Mouse (Mus musculus) hindbrain, postnatal 0 days (tissue): ENCODE measurements around the gene Dppa5a. TPM values are rescaled to one million over a fixed set of nuclear protein-coding genes. Genes with fewer than 3 reads are reported as not detected.
"Not testable (repeated sequence)": the region's sequence is repeated elsewhere in the genome, so short reads cannot be mapped to it uniquely, and the experiment has no call there.

ENCODE experiments used
- ATAC-seq: fragments of 200-750 bp; cut with Nextera tagmentation; 2 replicates; pipeline ENCODE4 v1.8.0; 2017; ENCODE audit warnings: mild to moderate bottlenecking, moderate TSS enrichment, moderate library complexity
- DNase-seq: peaks from one replicate; pipeline ENCODE4 v3.0.0-alpha.2; 2015; ENCODE audit warnings: low spot score
- H3K27ac ChIP-seq: fragments of 300-500 bp; sonication (generic); 2 replicates; pipeline ENCODE4 v1.5.1; 2014; ENCODE audit warnings: mild to moderate bottlenecking
- H3K27me3 ChIP-seq: fragments of 300-500 bp; sonication (generic); 2 replicates; pipeline ENCODE4 v1.6.1; 2014; ENCODE audit warnings: low read length, mixed read lengths; ENCODE audit not compliant: insufficient read depth
- H3K36me3 ChIP-seq: fragments of 300-500 bp; sonication (generic); 2 replicates; pipeline ENCODE4 v1.6.1; 2014; ENCODE audit warnings: low read length, mixed read lengths; ENCODE audit not compliant: insufficient read depth
- H3K4me1 ChIP-seq: fragments of 300-500 bp; sonication (generic); 2 replicates; pipeline ENCODE4 v1.6.1; 2014; ENCODE audit warnings: antibody characterized with exemption, low read length, mixed read lengths; ENCODE audit not compliant: insufficient read depth
- H3K4me2 ChIP-seq: fragments of 300-500 bp; sonication (generic); 2 replicates; pipeline ENCODE4 v1.6.1; 2014; ENCODE audit warnings: low read depth, mild to moderate bottlenecking, low read length, moderate library complexity, mixed read lengths
- H3K4me3 ChIP-seq: fragments of 300-500 bp; sonication (generic); 2 replicates; pipeline ENCODE4 v1.5.1; 2014; ENCODE audit warnings: low read length
- H3K9ac ChIP-seq: fragments of 300-500 bp; sonication (generic); replicated peaks from 2 replicates; pipeline ENCODE4 v1.6.1; 2014; ENCODE audit warnings: mild to moderate bottlenecking, low read length, moderate library complexity, mixed read lengths
- H3K9me3 ChIP-seq: fragments of 300-500 bp; sonication (generic); 2 replicates; pipeline ENCODE4 v1.6.1; 2016; ENCODE audit warnings: low read length, mixed read lengths
- CTCF ChIP-seq: IDR thresholded peaks from 2 replicates; pipeline ENCODE4 v1.5.1; 2016; ENCODE audit warnings: antibody characterized with exemption, control low read depth, low read depth
- WGBS: fragments of 180-500 bp; shearing (Covaris S2); extraction: QIAGEN DNeasy Blood & Tissue Kit; methylation state at CpG from one replicate; pipeline ENCODE4 v1.1.7; 2014; 5-methylcytosine and 5-hydroxymethylcytosine counted together
- polyA plus RNA-seq: library from polyadenylated mRNA; unstranded; fragments of >200 nt; fragmentation: Nextera tagmentation; extraction: Ambion mirVana; gene quantifications from 2 replicates; pipeline ENCODE4 v1.2.1, GENCODE M21; 2015
- total RNA-seq: library from RNA; depleted of rRNA; stranded (reverse); fragments of >200 nt; gene quantifications from 2 replicates; pipeline ENCODE4 v1.2.3, GENCODE M21; 2014; rRNA removed

The Dppa5a gene
- total RNA-seq (1.4 and 1.8 TPM in 2 replicates), polyA plus RNA-seq (5.8 and 6.2 TPM in 2 replicates)

DNA sequence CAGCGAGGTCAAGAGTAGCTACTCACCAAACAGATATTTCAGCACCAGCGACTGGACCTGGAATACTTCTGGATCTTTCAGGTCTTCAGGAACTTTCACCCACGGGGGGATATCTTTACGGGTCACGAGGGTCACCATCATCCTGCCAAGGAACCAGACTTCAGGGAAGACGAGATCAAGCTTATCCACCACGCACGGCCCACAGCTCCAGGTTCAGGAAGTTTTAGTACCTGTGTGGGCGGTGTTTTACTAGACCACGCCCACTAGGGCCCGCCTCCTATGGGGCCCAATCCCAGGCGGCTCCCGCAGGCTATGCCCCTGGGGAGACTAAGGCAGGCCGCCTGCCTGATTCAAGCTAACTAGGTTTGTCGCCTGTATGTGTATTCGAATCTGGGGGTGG lies at the start of gene Dppa5a:
TSS of gene Dppa5a (minus strand) at position 219 of the 400 bp plus-strand sequence.
- H3K4me1 ChIP-seq, H3K27ac ChIP-seq, H3K36me3 ChIP-seq, DNase-seq, H3K4me2 ChIP-seq, H3K9ac ChIP-seq, ATAC-seq, H3K4me3 ChIP-seq, H3K9me3 ChIP-seq, H3K27me3 ChIP-seq: not testable (repeated sequence)
- WGBS = 93% methylated on average over 16 of the region's 16 CpGs

DNA sequence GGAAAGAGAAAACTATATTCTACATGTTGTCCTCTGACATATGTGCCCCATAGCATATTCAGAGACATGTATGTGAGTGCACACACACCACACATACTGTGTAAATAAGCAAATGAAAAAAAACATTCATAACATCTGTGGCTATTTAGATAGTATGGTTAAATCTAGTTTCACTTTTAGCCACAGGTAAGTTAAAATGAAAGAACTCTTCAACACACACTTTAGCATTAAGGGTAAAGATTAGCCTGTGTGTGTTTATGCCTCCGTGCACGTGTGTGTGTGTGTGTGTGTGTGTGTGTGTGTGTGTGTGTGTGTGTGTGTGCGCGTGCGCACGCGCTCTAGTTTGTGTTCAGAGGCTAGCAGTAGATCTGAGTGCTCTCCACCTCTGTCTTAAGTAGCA lies 33.6 kb upstream of the Dppa5a start:
- peaks cover 8% of the 10 kb centered on the region; the same call in 1 of the 2 replicates for H3K27me3 ChIP-seq
- TF ChIP-seq CTCF = no peak
- no peaks in the 10 kb centered on the region for H3K36me3 ChIP-seq
- ATAC-seq (no peak), DNase-seq (no peak)
- 94% methylated on average over 7 of the region's 7 CpGs for WGBS
- no peaks in the 10 kb centered on the region for H3K9me3 ChIP-seq
- no peak overlapping the region for H3K27ac ChIP-seq
- no peak overlapping the region for H3K9ac ChIP-seq
- H3K4me2 ChIP-seq = no peak overlapping the region
- no peaks in the 10 kb centered on the region for H3K4me1 ChIP-seq
- H3K4me3 ChIP-seq = no peak overlapping the region

DNA sequence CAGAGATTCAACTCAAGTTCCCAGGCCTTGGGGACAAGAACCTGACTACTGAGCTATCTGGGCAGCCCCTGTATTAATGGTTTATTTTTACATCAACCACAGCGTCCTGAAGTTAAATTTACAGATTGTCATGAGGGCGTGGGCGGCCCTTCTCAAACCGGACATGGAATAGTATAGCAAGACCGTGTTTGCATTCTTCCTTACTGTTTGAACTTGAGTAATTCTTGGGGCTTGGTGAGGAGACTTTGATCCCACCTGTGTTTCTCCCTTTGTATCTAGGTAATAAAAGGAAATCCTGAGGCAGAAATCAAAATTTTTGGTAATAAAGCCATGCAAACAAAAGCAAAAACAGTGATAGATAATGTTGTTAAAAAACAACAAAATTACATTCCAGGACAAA lies 32.6 kb upstream of the Dppa5a start:
- no peak for DNase-seq
- Histone ChIP-seq H3K4me2 (no peak overlapping the region), H3K4me1 (no peaks in the 10 kb centered on the region), H3K9ac (no peak overlapping the region), H3K27me3 (peaks cover 14% of the 10 kb centered on the region; the same call in 1 of the 2 replicates), H3K9me3 (no peaks in the 10 kb centered on the region), H3K27ac (no peak overlapping the region), H3K36me3 (no peaks in the 10 kb centered on the region), H3K4me3 (no peak overlapping the region)
- WGBS = 87% methylated on average over 5 of the region's 5 CpGs
- no peak for TF ChIP-seq CTCF
- ATAC-seq = no peak

DNA sequence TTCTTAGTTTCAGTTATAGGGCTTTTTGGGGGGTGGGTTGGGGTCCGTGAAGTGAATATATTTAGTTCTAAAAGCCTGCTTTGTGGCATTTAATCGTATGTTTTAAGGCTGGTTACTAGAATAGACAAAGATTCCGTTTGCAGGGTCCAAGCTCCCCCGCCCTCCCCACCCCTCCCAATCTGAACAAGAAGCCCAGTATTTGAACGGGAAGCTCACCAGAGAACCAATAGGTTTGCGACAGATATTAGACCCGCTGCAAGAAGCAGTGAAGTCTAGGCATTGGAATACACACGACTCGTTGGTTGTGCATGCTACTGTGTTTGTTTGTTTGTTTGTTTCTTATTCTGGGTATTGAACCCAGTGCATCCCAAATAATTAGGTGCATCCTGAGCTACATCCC lies 28.5 kb upstream of the Dppa5a start:
- H3K36me3 ChIP-seq = no peaks in the 10 kb centered on the region
- no peaks in the 10 kb centered on the region for H3K4me1 ChIP-seq
- peaks cover 33% of the 10 kb centered on the region for H3K27me3 ChIP-seq
- H3K4me2 ChIP-seq = peak overlapping the region; percentile 47; the same call in 1 of the 2 replicates
- no peak overlapping the region for H3K27ac ChIP-seq
- DNase-seq = no peak
- H3K9me3 ChIP-seq = no peaks in the 10 kb centered on the region
- ATAC-seq = no peak
- H3K9ac ChIP-seq = no peak overlapping the region
- TF ChIP-seq CTCF = no peak
- peak overlapping the region; percentile 46; the same call in 1 of the 2 replicates for H3K4me3 ChIP-seq
- 64% methylated on average over 9 of the region's 9 CpGs for WGBS

DNA sequence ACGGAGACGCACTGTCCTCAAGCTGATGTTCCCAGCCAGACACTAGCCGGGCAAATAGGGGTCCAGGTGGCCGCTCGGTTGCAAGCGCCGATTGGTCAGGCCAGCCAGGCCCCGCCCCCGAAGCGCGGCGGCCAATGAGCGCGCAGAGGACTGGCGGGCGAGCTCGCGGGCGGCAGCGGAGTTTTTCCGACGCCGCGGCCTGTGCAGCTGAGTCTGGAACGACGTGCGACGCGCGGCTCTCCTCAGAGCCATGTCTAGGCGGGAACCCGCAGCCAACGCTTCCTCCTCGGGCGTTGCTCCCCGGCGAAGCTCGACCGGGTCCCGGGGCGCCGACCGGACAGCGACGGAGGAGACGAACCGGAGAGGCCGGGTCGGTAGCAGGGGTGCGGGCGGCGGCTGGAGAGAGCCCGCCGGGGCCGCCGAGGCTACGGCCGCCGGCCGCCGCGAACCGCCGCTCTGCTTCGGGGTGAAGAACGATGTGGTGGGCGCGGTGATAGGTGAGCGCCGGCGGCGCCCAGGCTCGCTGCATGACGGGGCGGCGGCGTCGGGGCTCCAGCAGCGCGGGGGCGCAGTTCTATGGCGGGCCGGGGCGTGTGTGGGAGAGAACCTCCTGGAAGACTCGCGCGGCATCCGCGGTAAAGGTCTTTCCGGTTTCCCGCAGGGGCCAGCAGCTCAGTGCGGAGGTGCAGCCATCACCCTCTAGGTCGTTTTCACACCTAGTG lies 27.8 kb upstream of the Dppa5a start, which contains the start of gene Ddx43:
TSS of gene Ddx43 (plus strand) at position 148 of the 722 bp plus-strand sequence.
- H3K4me1 ChIP-seq = no peaks in the 10 kb centered on the region
- peak within 1 kb of the TSS; percentile 40; the same call in 1 of the 2 replicates for H3K9ac ChIP-seq
- no peak within 1 kb of the TSS for H3K27ac ChIP-seq
- peak within 1 kb of the TSS; percentile 47 for H3K4me2 ChIP-seq
- TF ChIP-seq CTCF = no peak
- 4% methylated on average over 93 of the region's 93 CpGs for WGBS
- peak within 1 kb of the TSS; percentile 46 for H3K4me3 ChIP-seq
- H3K36me3 ChIP-seq = no peaks in the 10 kb centered on the region
- peaks cover 33% of the 10 kb centered on the region for H3K27me3 ChIP-seq
- DNase-seq = peak; percentile 83
- ATAC-seq = peak; percentile 94
- no peaks in the 10 kb centered on the region for H3K9me3 ChIP-seq

DNA sequence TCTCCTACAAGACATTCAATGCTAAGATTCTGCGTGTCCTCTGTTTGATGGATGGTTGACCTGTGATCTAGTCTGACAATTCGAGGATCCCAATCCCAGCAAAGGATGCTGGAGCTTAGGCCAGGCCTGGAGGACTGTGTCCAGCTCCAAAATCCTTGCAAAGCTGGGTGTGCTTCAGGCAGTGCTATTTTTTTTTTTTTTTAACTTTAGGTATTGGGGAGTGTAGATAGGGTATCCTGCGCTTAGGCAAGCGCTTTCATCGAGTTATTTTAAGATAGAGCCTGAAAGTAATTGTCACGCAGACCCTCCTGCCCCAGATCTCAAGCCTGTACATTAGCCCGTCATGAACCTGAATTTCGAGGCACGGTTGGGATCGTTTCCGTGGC lies 27.3 kb upstream of the Dppa5a start:
- H3K9ac ChIP-seq = 0 out of 2 replicates have a peak overlapping the region, but pooled peaks have one; percentile 40
- H3K4me2 ChIP-seq = peak overlapping the region; percentile 47
- H3K9me3 ChIP-seq = no peaks in the 10 kb centered on the region
- no peak overlapping the region for H3K27ac ChIP-seq
- 32% methylated on average over 11 of the region's 11 CpGs for WGBS
- no peak for TF ChIP-seq CTCF
- no peaks in the 10 kb centered on the region for H3K36me3 ChIP-seq
- ATAC-seq (0 out of 2 replicates have a peak, but pooled peaks have one; percentile 18), DNase-seq (no peak)
- no peaks in the 10 kb centered on the region for H3K4me1 ChIP-seq
- H3K27me3 ChIP-seq = peaks cover 33% of the 10 kb centered on the region
- H3K4me3 ChIP-seq = peak overlapping the region; percentile 46

DNA sequence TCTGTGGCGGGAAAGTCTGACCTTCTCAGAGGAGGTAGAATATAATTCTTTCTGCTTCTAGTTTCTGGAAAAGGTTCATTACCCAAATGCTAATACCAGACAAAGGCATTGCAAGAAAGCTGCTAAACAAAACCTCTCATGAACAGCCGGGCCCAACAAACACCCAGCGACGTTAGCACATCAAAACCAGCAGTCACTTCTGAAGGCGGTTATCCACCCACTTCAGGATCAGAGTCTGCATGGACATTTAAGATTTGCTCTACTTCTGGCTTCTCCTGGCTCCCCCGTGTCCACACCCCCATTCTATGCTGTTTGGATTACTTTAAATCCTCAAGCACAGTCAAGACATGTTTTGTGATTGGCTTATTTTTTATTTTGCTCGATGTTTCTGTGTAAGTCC lies 26.6 kb upstream of the Dppa5a start:
- TF ChIP-seq CTCF = no peak
- no peak overlapping the region for H3K4me2 ChIP-seq
- ATAC-seq = no peak
- no peak overlapping the region for H3K4me3 ChIP-seq
- 73% methylated on average over 7 of the region's 7 CpGs for WGBS
- H3K36me3 ChIP-seq = no peaks in the 10 kb centered on the region
- no peak for DNase-seq
- no peaks in the 10 kb centered on the region for H3K9me3 ChIP-seq
- no peaks in the 10 kb centered on the region for H3K4me1 ChIP-seq
- H3K27me3 ChIP-seq = peaks cover 33% of the 10 kb centered on the region
- no peak overlapping the region for H3K27ac ChIP-seq
- H3K9ac ChIP-seq = no peak overlapping the region
